Mouse (Mus musculus): ENCODE results near the gene Akap13. TPM values are rescaled to one million over a fixed set of nuclear protein-coding genes. Genes with fewer than 3 reads are reported as not detected.

The Akap13 gene
- total RNA-seq, 4 experiments from 2014 or later: 70.2 to 79.8 (median 75.9) TPM

DNA sequence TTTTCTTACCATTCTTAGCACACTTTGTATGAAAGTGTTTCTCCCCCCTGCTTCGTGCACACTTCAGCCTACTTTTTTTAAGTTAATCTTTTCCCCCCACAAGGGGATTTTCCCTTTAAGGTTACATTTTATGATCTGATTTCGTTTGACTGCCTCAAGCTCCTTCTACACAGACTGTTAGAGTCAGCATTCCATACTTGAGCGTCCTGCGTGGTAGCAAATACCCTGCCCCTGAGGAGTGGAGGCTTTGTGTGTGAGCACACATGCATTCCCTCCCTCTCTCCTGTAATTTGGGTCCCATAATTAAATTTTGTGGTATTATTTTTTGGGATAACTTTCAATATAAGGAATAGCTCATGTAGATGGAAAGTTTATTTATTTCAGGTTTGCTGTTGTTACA is 103.8 kb downstream of the Akap13 start:
- DNase-seq (ENCODE audit: low spot score): no peak

DNA sequence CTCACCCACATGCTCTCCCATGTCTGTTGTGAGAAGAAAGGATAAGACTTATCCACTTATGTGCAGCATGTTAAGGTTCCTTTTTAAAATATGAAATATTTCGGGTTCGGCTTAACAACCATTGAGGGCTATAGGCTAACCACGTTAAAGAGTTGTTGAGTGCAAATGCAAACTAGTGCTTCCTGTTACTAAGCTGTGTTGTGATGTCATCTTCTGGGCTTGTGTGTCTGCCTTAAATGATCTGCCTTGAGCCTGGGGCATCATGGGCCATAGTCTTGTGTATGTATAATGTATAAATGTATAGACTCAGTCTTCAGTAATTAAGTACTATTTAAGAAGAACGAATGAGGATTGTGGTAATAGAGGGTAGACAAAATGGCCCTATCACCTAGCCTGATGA is 104.6 kb downstream of the Akap13 start:
- no peak for DNase-seq (ENCODE audit: low spot score)

DNA sequence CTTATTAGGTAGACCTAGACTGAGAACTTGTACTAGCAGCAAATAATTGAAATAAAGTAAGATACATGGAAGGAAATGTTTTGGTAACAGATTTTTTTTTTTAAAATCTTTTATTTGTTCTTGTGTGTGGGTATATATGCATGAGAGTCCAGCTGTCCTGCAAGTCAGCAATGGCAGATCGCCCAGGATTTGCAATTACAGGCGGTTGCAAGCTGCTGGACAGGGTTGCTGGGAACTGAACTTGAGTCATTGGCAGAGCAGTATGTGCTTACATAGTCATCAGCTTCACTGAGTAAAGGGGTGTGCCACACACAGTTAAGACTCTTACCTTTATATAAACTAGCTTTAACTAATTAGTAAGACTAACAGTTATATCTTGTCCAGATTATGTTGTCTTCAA is 105.2 kb downstream of the Akap13 start:
- no peak for DNase-seq (ENCODE audit: low spot score)

DNA sequence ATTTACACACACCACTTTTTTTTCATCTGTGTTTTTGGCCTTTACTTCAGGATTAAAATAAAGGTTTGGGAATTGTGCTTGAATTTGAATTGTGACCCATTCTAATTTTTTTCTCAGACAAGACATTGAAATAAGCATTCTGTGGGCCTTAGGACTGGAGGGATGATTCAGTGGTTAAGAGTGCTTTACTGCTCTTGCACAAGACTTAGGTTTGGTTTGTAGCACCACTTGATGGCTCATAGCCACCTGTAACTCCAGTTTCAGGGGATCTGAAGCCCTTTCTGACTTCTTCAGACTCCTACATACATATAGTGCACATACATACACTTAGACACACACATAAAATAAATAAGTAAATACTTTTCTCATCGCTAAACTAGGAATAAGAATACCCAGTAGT is 105.8 kb downstream of the Akap13 start:
- DNase-seq (ENCODE audit: low spot score): no peak

DNA sequence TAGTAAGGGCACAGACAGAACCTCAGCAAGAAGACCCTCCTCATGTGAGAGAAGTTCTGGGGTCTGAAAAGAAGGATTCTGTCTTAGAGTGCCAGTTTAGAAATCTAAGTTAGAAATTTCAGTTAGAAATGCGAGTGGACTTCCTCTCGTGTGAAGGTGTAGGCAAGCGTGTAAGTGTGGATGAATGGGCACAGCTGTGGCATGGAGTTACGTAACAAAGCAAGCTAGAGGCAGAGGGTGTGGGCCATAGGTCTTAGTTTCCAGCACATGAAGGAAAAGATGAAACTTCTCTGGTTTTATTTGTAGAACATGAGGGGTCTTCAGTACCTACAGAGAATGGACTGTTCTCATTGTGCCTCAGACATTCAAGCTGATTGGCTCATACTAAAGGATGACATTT is 112.9 kb downstream of the Akap13 start:
- no peak for DNase-seq (ENCODE audit: low spot score)

DNA sequence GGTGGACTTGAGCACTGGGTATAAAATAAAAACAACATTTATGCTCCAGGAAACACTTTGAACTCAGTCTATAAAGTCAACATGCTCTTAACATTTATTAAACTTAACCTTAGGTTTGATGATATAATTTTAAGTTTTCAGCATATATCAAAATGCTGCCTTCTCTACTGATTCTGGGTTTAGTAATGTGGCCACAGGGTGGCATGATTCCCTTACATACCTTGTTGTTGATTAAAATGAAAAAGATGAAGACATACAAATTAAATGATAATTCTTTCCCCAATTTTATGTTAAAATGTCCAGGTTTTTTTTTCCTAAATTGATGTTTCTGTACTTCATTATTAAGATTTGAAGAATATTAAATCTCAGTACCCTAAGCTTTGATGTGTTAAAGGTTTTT is 113.5 kb downstream of the Akap13 start:
- no peak for DNase-seq (ENCODE audit: low spot score)

DNA sequence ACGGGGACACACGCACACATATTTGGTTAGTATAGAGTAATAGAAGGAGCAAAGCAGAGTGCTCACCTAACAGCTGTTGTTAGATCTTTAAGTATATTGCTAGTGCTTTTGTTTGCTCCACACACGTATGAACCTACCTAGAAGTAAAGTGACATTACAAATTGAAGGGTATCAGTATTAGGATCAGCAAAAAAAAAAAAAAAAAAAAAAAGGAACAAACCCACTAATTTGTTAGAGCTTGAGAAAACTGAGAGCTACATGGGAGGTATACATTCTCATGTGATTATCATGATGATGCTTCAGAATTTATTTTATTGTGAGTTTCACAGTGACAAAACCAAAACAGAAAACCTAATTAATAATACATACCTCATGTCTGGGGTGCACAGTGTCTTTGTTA is 114.9 kb downstream of the Akap13 start:
- no peak for DNase-seq (ENCODE audit: low spot score)

DNA sequence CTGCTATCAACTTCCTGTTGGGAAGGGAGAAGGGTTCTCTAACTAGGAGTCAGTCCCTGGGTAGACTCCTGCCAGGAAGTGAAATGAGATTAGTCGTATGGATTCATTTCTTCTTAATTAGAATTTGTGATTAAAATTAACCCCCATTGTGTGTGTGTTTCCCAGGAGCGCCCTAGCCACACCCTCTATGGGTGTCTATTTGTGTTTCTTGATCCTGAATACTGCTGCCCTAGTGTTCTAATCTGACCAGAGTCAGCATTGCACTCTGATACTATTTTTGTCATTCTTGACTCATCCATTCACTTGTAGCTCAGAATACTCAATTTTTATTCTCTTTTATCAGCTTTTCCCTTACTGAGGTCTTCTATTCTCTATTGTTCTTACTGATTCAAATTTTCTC is 115.7 kb downstream of the Akap13 start:
- DNase-seq (ENCODE audit: low spot score): no peak

DNA sequence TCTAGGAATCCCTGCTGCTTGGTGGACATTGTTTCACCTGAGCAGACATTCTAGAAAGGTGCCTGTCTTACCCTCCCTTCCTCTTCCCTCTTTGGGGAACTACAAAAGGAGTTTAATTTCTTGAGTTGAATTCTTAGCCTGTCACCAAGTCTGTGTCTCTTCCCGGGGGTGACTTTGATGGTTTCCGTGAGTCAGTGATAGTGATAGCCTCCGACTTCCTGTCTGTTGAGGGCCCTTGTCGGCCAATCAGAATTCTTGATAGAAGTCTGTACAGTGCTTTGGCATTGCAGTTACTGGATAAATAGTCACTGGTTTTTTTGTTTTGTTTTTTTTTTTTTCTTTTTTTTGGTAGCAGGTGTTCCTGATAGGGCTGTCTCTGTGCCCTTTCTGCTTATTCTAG is 116.8 kb downstream of the Akap13 start:
- no peak for DNase-seq (ENCODE audit: low spot score)

DNA sequence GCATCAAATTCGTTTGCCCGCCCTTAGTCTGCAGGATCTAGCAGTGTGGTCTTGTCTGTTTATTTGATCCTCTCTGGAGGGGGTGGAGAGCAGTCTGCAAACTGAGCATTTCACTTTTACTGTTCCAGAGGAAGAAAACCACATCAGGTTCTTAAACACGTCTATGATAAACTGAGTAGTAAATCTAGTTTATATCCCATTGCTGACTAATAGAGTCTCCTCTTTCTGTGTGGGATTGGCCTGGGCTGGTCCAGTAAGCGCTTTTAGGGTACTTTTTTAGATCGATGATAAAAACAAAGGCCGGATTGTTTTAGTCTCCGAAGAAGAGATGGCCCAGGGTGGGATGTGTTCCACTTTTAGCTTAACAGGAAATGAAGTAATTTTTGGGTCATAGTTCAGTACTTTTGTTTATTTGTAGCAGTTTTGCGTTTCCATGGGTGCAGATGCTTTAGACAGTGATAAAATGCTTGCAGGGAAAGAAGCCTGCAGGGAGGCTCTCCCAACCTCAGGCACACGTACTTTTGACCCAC is 119.9 kb downstream of the Akap13 start:
- DNase-seq (ENCODE audit: low spot score): peak; percentile 90

DNA sequence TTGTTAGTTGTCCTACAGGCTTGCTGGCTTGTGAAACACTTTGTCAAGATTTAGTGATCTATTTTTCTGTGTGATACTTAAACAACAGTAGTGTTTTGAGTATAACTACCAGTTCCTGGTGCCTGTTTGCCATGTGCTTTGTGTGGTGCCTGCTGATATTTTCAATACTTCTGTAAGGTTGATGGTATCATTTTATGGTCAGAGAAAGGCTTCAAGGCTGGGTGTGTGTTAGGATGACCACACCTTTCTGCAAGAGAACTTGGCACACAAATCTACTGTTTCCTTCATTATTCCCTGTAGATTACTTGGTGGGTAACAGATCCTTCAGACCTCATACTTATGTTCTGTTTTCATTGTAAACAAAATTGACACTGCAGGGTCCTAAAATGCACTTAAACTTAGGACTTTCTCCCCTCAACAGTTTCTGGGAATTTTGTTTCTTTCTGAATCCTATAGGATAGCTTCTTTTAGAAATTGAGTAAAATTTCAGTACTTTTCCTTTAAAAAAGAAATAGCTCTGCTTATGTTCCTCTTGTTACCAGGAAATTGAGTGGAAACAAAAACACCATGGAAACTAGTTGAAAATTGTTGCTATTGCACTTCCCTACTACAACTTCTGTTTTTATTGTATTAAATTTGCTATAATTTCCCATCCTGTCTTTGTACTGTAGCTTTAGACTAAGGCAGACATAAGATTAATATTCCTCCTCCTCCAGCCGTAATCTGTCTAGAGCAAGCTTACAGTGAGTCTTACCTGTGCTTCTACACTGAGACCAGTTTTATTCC is 120.7 kb downstream of the Akap13 start:
- no peak for DNase-seq (ENCODE audit: low spot score)

DNA sequence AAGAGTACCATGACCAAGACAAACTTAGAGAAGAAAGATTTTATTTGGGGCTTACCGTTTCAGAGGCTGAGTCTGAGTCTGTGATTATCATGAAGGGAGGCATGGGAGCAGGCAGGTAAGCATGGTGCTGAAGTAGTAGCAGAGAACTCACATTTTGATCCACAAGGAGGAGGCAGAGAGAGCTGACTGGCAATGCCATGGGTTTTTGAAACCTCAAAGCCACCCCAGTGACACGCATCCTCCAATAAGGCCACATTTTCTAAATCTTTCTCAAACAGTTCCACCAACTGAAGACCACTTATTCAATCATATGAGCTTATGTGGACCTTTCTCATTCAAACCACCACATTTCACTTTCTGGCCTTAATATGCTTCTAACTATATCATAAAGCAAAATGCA is 121.5 kb downstream of the Akap13 start:
- no peak for DNase-seq (ENCODE audit: low spot score)

DNA sequence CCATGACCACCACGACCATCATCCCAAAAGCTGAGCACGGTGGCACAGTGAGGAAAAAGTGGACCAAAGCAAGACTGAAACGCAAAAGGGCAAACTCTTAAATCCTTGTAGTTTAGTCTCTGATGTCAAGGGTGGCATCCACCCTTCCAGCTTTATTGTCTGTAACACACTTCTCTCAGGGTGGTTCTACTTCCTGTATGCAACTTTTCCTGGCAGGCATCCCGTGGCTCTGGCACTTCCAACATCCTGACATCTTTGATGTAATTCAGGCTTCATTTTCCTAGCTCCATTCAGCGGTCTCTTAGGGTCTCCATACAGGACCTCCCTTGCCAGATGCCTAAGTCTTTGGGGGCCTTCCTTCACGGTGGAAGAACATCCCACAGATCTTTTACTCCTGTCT is 122.0 kb downstream of the Akap13 start:
- peak; percentile 32 for DNase-seq (ENCODE audit: low spot score)

DNA sequence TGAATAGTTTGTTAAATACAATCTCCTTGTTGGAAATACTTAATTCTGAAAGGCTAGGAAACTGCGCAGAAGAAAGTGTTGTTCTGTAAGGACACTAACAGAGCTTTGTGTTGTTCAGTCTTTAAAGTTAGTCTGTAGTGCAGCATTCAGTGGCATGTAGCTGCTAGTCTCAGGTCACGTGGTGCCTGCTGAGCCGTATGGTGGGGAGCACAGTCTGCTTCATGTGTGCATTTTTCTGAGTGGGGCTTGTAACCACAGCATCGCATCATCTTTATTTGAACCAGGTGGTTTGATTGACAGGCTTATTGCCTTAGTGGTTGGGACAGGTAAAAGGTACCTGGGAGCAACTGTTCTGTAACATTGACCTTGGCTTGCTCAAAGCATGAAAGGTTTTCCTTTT is 123.3 kb downstream of the Akap13 start:
- DNase-seq (ENCODE audit: low spot score): no peak

DNA sequence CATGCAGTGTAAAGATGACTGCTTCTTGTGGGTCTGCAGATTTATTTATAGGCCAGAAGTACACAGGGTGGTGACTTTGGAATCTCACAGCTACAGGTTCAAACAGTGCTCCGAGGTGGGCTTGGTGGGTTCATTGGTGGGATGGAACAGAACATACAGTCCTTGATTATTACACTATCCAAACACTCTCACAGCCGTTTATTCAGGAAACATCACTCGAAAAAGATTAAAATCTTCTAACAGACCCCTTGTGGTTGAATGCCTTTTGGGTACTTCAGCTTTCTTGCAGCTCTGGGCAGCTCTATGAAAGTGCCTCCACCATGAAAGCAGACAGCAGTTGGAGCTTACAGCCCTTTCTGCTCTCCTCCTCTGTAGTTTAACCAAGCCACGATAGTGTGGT is 126.8 kb downstream of the Akap13 start:
- DNase-seq (ENCODE audit: low spot score): no peak

DNA sequence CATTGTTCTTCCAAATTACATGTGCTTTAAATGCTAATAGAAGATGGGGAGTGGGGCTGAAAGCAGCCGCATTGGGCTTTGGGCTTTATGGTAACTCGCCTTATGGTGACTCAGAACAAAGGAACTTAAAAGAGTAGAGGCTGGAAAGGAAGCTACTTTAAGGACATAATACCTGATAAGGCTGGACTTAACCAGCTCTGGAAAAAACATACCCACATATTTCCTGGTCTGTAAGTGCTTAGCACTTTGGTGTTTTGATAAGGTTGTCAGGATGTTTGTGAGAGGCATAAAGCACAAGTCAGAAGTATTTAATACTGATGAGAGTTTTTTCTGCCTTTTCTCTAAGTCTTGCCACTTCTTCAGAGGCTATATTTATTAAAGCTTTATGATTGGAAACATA is 128.8 kb downstream of the Akap13 start:
- DNase-seq (ENCODE audit: low spot score): no peak

DNA sequence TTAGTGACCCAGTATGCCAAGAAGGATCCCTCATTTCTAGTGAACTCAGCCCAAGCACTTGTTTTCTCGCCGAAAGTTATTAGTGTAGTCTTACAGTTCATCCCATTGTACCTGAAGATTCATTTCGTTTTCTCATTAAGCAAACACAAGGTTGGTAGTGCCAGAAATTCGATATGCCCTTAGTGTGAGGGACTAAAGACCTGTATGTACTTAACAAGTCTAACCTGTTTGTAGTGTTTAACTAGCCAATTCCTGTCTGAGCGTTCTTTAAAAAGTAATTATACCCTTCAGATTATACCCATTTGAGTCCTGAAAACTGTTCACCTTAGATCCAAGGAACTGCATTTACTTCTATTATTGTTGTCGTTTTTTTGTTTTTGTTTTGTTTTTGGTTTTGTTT is 130.1 kb downstream of the Akap13 start:
- no peak for DNase-seq (ENCODE audit: low spot score)

DNA sequence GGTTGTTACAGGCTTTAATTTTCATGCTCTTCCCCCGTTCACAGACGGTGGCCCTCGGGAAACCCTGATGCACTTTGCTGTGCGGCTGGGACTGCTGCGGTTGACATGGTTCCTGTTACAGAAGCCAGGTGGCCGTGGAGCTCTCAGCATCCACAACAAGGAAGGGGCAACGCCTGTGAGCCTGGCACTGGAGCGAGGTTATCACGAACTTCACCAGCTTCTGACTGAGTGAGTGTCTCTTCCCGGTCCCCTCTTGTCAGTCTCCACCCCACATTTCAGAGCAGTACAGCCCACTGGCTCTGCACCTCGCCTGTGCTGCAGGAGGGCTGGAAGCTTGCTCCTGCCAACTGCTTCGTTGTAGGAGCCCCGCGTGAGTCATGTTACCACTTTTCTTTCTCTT is 130.8 kb downstream of the Akap13 start:
- no peak for DNase-seq (ENCODE audit: low spot score)

DNA sequence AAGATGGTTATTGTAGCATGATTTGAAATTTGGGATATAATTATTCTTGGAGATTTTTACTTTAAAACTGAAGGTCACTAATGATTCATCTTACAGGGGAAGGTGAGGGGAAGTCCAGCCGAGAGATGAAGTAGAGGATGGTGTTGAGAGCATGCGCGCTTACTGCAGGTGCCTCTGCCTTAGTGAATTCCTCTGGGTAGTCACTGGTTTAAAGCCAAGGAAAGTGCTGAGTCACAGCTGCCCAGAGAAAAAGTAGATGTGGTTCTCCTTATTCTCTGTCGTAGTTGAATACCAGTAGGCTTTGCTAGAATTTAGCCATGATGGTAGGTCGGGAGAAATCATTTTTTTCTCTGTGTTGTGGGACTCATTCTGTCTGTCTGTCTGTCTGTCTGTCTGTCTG is 132.4 kb downstream of the Akap13 start:
- peak; percentile 26 for DNase-seq (ENCODE audit: low spot score)

DNA sequence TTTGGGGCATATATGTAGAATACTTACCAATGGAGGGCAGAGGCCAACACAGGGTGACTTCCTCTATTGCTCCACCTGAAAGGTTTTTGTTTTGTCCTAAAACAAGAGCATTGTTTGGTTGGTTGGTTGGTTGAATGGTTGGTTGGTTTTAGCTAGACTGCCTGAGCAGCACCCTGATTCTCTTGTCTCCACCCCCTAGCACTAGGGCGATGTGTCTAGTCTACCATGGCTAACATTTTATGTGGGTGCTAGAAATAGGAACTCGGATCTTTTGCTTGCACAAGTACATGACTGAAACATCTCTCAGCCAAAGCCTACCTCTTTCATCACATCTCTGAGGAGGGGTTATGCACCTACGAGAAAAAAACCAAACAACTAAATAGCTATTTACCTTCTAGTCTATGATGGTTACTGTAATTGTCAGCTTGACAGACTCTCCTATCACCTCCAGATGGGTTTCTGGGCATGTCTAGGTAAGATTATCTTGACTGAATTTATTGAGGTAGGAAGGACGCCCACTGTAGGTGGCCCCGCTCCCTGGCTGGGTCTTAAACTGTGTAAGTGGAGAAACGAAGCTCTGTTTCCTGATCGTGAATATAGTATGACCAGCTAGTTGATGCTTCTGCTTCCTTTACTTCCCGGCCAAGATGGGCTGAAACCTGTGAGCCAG is 134.1 kb downstream of the Akap13 start:
- no peak for DNase-seq (ENCODE audit: low spot score)

DNA sequence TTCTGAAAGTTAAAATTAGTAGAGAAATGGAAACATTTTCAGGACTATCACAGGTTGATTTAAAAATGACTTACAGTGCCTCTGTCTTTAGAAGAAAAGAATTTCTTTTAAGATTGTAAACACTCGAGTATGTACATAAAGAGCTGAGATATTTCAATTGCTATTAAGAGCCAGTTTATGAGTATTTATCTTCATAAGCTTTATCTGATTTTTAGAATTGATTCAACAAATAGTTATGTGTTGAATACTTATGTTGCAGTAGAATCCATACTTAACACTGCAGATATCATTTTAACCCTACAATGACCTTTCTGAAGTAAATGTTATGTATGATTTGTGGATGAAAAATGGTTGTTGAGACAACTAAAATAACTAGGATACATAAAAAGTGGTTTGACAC is 136.6 kb downstream of the Akap13 start:
- no peak for DNase-seq (ENCODE audit: low spot score)

DNA sequence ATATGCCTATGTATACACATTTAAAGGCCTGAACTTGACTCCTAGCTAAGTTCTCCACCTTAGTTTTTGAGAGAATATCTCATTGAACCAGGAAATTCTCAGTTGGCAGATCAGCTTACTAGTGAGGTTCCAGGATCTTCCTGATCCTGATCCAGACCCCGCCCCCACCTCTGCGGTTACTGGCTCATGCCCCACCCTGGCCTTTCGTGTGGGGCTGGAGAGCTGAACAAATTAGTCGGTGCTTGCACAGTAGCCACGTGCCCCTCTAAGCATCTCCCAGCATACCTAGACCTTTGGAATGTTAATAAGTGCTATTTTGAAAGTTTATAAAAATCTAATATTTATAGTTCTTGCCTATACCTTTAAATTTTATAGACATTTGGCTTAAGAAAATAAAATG is 139.5 kb downstream of the Akap13 start:
- peak; percentile 41 for DNase-seq (ENCODE audit: low spot score)

DNA sequence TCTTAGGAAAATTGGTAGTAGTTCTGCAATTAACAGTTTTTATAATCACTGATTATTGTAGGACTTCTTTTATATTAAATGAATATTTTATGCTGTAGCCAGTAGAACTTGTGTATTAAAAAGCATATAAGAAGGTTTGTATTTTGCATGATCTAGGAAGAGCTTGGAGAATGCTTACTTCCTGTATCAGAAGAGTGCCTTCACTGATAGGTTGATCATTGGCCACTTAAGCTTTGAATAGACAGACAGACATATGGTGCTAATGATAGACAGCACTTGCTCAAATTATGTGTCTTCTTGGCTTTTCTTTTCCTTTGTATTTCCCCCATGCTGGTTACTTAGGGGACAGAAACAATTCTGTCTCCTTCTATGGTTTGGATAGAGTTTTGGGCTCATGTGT is 139.9 kb downstream of the Akap13 start:
- DNase-seq (ENCODE audit: low spot score): no peak

Data from heart, adult 8-10 months (tissue).